Mouse (Mus musculus): ENCODE measurements around the gene Trim44. TPM values are rescaled to one million over a fixed set of nuclear protein-coding genes. Genes with fewer than 3 reads are reported as not detected.

Gene Trim44
- polyA plus RNA-seq, 1 experiment from 2014 or later: 57.1 TPM

DNA sequence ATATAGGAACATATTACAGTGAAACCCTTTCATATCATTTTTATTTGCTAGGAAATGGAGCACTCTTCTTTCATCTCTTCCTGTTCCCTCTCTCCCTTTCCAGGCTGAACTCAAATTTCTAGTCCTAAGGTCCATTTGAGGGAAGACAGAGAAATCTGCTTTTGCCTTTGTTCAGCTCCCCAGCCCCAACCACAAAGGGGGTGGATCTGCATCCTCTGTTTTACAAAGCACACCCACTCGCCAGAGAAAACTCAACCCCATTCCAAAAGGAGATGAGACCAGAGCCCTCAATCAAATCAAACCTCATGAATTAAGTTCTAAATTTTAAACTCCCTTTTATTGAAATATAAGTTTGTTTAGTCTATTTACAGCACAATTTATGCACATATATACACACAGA, 41.4 kb upstream of the Trim44 start:
- 3% methylated on average over 1 of the region's 1 CpGs for WGBS
- Histone ChIP-seq H3K27me3 (ENCODE audit: control insufficient read depth, insufficient read depth, low read depth, low read length) (no peaks in the 10 kb centered on the region), H3K4me1 (ENCODE audit: control insufficient read depth, insufficient read depth, low read length) (peaks cover 20% of the 10 kb centered on the region), H3K4me3 (ENCODE audit: low read depth, low read length) (peak overlapping the region; percentile 33), H3K9ac (ENCODE audit: low read depth, low read length) (peak overlapping the region; percentile 66), H3K27ac (ENCODE audit: low read length) (peak overlapping the region; percentile 47; the same call in 1 of the 2 replicates), H3K9me3 (replicated peaks; ENCODE audit: control insufficient read depth, low read length, poor library complexity, severe bottlenecking) (no peaks in the 10 kb centered on the region), H3K36me3 (ENCODE audit: control insufficient read depth, insufficient read depth, low read length) (peaks cover 4% of the 10 kb centered on the region; the same call in 1 of the 2 replicates), H3K4me2 (ENCODE audit: low read length) (peak overlapping the region; percentile 85)
- no peak for ATAC-seq

DNA sequence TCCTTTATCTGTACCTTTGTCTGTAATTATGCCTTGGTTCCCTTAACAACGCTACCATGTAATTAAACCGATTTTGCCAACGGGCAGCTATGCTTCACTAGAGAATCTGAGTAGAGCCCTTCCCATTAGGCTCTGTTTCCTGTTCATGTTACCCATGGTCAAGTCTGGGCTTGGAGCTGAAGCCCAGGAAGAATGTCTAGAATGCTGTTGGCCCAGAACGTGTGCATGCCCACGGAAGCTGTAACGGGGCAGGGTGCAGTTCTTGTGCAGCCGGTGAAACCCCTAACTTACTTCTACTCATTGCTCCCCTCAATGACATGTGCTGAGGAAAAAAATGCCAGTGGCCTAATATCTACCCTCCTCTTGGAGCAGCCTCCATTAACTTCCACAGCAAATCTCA, 40.2 kb upstream of the Trim44 start:
- ATAC-seq: no peak
- Histone ChIP-seq H3K4me2 (ENCODE audit: low read length) (peak overlapping the region; percentile 85), H3K36me3 (ENCODE audit: control insufficient read depth, insufficient read depth, low read length) (peaks cover 4% of the 10 kb centered on the region; the same call in 1 of the 2 replicates), H3K9ac (ENCODE audit: low read depth, low read length) (no peak overlapping the region), H3K27ac (ENCODE audit: low read length) (no peak overlapping the region), H3K4me1 (ENCODE audit: control insufficient read depth, insufficient read depth, low read length) (peaks cover 20% of the 10 kb centered on the region), H3K4me3 (ENCODE audit: low read depth, low read length) (no peak overlapping the region), H3K9me3 (replicated peaks; ENCODE audit: control insufficient read depth, low read length, poor library complexity, severe bottlenecking) (no peaks in the 10 kb centered on the region), H3K27me3 (ENCODE audit: control insufficient read depth, insufficient read depth, low read depth, low read length) (no peaks in the 10 kb centered on the region)
- WGBS: 87% methylated on average over 7 of the region's 7 CpGs

DNA sequence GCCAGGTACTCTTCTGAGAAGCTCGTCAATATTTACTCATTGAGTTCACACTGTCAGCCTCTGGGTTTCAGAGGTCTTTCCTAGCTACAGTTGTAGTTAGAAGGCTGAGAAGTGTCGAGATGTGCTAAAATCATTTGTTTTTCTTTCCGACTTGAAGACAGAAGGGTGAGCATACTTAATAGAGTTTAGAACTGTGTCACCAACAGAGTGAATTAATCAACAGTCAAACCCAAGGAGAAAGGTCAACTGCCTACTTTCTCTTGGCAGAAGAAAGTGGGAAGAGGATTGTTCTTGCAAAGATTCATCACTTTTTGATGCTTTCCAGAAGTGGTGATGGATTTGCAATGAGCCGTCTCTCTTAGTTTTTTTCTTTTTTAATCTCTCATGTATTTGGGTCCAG, 39.2 kb upstream of the Trim44 start:
- Histone ChIP-seq H3K4me3 (ENCODE audit: low read depth, low read length) (no peak overlapping the region), H3K4me1 (ENCODE audit: control insufficient read depth, insufficient read depth, low read length) (peaks cover 16% of the 10 kb centered on the region), H3K27ac (ENCODE audit: low read length) (no peak overlapping the region), H3K4me2 (ENCODE audit: low read length) (no peak overlapping the region), H3K9me3 (replicated peaks; ENCODE audit: control insufficient read depth, low read length, poor library complexity, severe bottlenecking) (no peaks in the 10 kb centered on the region), H3K27me3 (ENCODE audit: control insufficient read depth, insufficient read depth, low read depth, low read length) (no peaks in the 10 kb centered on the region), H3K9ac (ENCODE audit: low read depth, low read length) (no peak overlapping the region), H3K36me3 (ENCODE audit: control insufficient read depth, insufficient read depth, low read length) (peaks cover 4% of the 10 kb centered on the region; the same call in 1 of the 2 replicates)
- WGBS: 91% methylated on average over 4 of the region's 4 CpGs
- no peak for ATAC-seq

DNA sequence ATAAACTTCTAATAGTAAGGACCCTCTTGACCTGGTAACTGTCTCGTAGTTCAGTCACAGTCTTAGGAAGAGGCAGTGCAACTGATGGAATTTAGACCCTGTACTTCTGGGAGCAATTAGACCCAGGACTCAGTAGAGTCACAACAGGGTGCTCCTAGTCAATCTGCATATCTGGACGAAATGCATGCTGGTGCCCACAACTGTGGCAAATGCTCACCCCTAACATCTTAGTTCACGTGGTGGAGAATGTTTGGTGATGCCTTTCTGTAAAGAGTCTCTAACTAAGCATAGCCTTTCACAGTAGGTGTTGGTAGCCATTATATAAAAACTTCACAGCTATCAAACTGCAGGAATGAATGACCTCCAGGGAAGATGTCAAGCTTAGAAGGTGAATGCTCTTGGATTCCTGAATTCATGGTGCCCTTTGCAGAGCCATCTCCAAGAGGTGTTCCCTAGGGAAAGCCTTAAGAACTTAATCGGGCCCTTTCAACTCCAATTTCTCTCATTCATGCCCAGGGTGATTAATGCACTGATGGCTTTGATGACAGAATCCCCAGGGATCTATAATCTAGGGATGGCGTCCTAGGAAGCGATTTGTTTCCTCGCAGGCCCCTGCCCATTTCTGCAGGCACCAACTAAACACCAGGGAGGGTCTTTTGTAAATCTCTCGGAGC, 29.9 kb upstream of the Trim44 start:
- no peak overlapping the region for H3K27ac ChIP-seq (ENCODE audit: low read length)
- H3K4me2 ChIP-seq (ENCODE audit: low read length): no peak overlapping the region
- H3K9me3 ChIP-seq (replicated peaks; ENCODE audit: control insufficient read depth, low read length, poor library complexity, severe bottlenecking): no peaks in the 10 kb centered on the region
- ATAC-seq: no peak
- H3K4me1 ChIP-seq (ENCODE audit: control insufficient read depth, insufficient read depth, low read length): no peaks in the 10 kb centered on the region
- no peaks in the 10 kb centered on the region for H3K27me3 ChIP-seq (ENCODE audit: control insufficient read depth, insufficient read depth, low read depth, low read length)
- no peak overlapping the region for H3K4me3 ChIP-seq (ENCODE audit: low read depth, low read length)
- 18% methylated on average over 8 of the region's 8 CpGs for WGBS
- no peak overlapping the region for H3K9ac ChIP-seq (ENCODE audit: low read depth, low read length)
- no peaks in the 10 kb centered on the region for H3K36me3 ChIP-seq (ENCODE audit: control insufficient read depth, insufficient read depth, low read length)

DNA sequence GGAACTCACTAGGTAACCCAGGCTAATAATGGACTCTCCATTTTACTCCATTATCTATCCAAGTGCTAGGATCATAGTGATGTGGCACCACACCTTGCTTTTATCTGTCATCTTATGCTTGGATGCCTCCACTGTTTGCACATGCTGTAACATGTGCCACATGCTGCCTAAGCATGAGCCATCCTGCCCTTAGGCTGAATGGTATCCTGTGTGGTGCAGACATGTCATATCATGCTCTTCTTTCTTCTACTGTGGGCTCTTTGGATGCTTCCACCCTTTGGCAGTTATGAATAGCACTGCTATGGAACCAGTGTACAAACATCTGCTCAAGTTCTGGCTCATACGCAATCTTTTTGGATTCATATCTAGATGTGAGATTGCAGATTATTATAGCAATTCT, 26.3 kb upstream of the Trim44 start:
- Histone ChIP-seq H3K36me3 (ENCODE audit: control insufficient read depth, insufficient read depth, low read length) (no peaks in the 10 kb centered on the region), H3K27ac (ENCODE audit: low read length) (no peak overlapping the region), H3K4me3 (ENCODE audit: low read depth, low read length) (no peak overlapping the region), H3K27me3 (ENCODE audit: control insufficient read depth, insufficient read depth, low read depth, low read length) (no peaks in the 10 kb centered on the region), H3K4me1 (ENCODE audit: control insufficient read depth, insufficient read depth, low read length) (no peaks in the 10 kb centered on the region), H3K4me2 (ENCODE audit: low read length) (no peak overlapping the region), H3K9ac (ENCODE audit: low read depth, low read length) (no peak overlapping the region), H3K9me3 (replicated peaks; ENCODE audit: control insufficient read depth, low read length, poor library complexity, severe bottlenecking) (no peaks in the 10 kb centered on the region)
- WGBS: 90% methylated on average over 1 of the region's 1 CpGs
- ATAC-seq: no peak

DNA sequence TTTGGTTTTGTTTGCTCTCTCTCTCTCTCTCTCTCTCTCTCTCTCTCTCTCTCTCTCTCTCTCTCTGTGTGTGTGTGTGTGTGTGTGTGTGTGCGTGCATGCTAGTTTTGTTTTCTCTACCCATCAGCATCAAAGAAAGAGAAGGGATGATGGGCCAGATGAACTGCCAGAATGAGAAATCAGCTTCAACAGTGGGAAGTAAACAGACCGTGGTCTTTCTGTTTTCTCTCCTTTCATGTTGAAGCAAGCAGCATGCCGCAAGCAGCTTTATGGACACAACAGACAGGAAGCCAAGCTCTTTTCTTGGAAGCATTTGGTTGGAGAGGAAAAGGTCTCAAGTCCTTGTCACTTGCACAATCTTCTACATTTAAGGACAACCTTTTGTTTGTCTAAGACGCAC, 23.5 kb upstream of the Trim44 start:
- no peak overlapping the region for H3K9ac ChIP-seq (ENCODE audit: low read depth, low read length)
- no peaks in the 10 kb centered on the region for H3K9me3 ChIP-seq (replicated peaks; ENCODE audit: control insufficient read depth, low read length, poor library complexity, severe bottlenecking)
- WGBS: 38% methylated on average over 4 of the region's 4 CpGs
- H3K27ac ChIP-seq (ENCODE audit: low read length): no peak overlapping the region
- H3K36me3 ChIP-seq (ENCODE audit: control insufficient read depth, insufficient read depth, low read length): no peaks in the 10 kb centered on the region
- ATAC-seq: no peak
- no peaks in the 10 kb centered on the region for H3K4me1 ChIP-seq (ENCODE audit: control insufficient read depth, insufficient read depth, low read length)
- H3K27me3 ChIP-seq (ENCODE audit: control insufficient read depth, insufficient read depth, low read depth, low read length): no peaks in the 10 kb centered on the region
- H3K4me3 ChIP-seq (ENCODE audit: low read depth, low read length): no peak overlapping the region
- no peak overlapping the region for H3K4me2 ChIP-seq (ENCODE audit: low read length)

DNA sequence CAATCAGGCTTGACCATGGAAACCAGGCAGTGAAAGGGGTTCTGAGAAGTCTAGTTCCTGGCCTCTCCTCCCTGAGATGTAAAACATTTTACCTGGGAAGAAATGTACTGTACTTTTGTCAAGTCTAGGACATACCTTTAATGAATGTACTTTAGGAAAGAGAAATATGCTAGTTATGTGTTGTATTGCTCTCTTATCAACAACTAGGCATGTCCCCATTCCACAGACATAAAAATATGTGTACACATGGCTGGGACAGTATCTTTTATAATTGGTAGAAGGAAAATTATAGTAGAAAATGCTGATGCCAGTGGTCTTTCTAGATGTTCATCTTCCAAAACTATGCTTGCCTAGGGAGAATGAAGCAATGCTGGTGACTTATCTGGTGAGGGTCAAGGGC, 20.3 kb upstream of the Trim44 start:
- Histone ChIP-seq H3K4me3 (ENCODE audit: low read depth, low read length) (no peak overlapping the region), H3K4me2 (ENCODE audit: low read length) (no peak overlapping the region), H3K4me1 (ENCODE audit: control insufficient read depth, insufficient read depth, low read length) (no peaks in the 10 kb centered on the region), H3K27ac (ENCODE audit: low read length) (no peak overlapping the region), H3K27me3 (ENCODE audit: control insufficient read depth, insufficient read depth, low read depth, low read length) (no peaks in the 10 kb centered on the region), H3K9ac (ENCODE audit: low read depth, low read length) (no peak overlapping the region), H3K9me3 (replicated peaks; ENCODE audit: control insufficient read depth, low read length, poor library complexity, severe bottlenecking) (no peaks in the 10 kb centered on the region), H3K36me3 (ENCODE audit: control insufficient read depth, insufficient read depth, low read length) (no peaks in the 10 kb centered on the region)
- ATAC-seq: no peak

DNA sequence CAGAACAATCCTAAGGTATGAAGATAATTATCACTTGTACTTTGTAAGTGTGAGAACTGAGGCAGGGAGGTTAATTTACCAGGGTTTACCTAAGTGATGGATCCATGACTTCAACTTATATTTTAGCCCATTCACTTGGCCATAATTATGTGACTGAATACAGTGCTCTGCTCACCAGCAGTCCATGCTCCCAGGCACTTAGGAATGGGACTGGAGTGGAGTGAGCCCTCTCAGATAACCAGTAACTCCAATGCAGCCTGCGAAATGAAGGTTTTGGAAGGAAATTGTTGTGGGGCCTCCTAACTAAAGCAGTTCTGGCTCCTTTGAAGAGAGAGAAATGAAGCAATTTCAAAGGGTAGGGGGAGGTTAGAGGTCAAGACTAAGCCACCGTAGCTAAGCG, 18.8 kb upstream of the Trim44 start:
- Histone ChIP-seq H3K9ac (ENCODE audit: low read depth, low read length) (no peak overlapping the region), H3K27me3 (ENCODE audit: control insufficient read depth, insufficient read depth, low read depth, low read length) (no peaks in the 10 kb centered on the region), H3K27ac (ENCODE audit: low read length) (no peak overlapping the region), H3K9me3 (replicated peaks; ENCODE audit: control insufficient read depth, low read length, poor library complexity, severe bottlenecking) (no peaks in the 10 kb centered on the region), H3K36me3 (ENCODE audit: control insufficient read depth, insufficient read depth, low read length) (no peaks in the 10 kb centered on the region), H3K4me2 (ENCODE audit: low read length) (no peak overlapping the region), H3K4me1 (ENCODE audit: control insufficient read depth, insufficient read depth, low read length) (no peaks in the 10 kb centered on the region), H3K4me3 (ENCODE audit: low read depth, low read length) (no peak overlapping the region)
- no peak for ATAC-seq
- 14% methylated on average over 3 of the region's 3 CpGs for WGBS

DNA sequence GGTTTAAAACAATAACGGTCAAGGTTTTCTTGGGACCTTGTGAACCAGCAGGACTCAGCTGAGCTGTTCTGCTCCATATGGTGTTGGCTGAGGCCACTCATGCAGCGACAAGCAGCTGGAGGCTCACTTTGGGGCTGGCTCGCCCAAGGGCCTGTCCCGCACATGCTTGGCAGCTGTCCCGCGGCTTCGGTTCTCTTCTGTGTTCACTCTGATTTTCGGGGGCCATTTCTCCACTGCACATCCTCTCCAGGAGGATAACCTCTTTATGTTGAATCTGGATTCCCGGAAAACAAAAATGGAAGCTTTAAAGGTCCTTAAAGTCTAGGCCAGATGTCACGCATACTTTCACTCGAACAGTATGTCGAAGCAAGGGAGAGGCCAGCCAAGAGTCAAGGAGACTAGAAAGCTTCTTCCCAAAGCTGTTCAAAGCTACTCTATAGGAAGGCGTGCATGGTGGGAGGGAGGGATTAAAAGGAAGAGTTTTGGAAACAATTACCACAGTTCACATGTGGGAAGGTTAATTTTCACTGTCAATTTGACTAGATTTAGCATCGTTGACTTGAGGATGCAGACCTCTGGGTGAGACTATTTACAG, 8.6 kb upstream of the Trim44 start:
- Histone ChIP-seq H3K4me3 (ENCODE audit: low read depth, low read length) (no peak overlapping the region), H3K9me3 (replicated peaks; ENCODE audit: control insufficient read depth, low read length, poor library complexity, severe bottlenecking) (no peaks in the 10 kb centered on the region), H3K27me3 (ENCODE audit: control insufficient read depth, insufficient read depth, low read depth, low read length) (no peaks in the 10 kb centered on the region), H3K4me2 (ENCODE audit: low read length) (no peak overlapping the region), H3K4me1 (ENCODE audit: control insufficient read depth, insufficient read depth, low read length) (no peaks in the 10 kb centered on the region), H3K9ac (ENCODE audit: low read depth, low read length) (no peak overlapping the region), H3K36me3 (ENCODE audit: control insufficient read depth, insufficient read depth, low read length) (no peaks in the 10 kb centered on the region), H3K27ac (ENCODE audit: low read length) (no peak overlapping the region)
- 84% methylated on average over 14 of the region's 14 CpGs for WGBS
- ATAC-seq: no peak

Measured in midbrain, embryonic 16.5 days (tissue).